Mouse (Mus musculus) heart, adult 2 months (tissue): ENCODE results near the gene Slc35a5. TPM values are rescaled to one million over a fixed set of nuclear protein-coding genes. Genes with fewer than 3 reads are reported as not detected.
A peak's percentile ranks its signal among the peaks of the same experiment; 100 is the strongest.

ENCODE experiments used
- DNase-seq, 2 experiments: peaks; one replicate each; pipeline ENCODE4 v3.0.0; 2021
- H3K27ac ChIP-seq: fragments of 200-600 bp; 2 replicates; pipeline ENCODE4 v1.8.1; 2022
- H3K27me3 ChIP-seq: fragments of 200-500 bp; 2 replicates; pipeline ENCODE4 v1.6.1; 2012; ENCODE audit warnings: mild to moderate bottlenecking, low read length, inconsistent platforms, mixed read lengths; ENCODE audit not compliant: control insufficient read depth, insufficient read depth
- H3K36me3 ChIP-seq: fragments of 200-500 bp; 2 replicates; pipeline ENCODE4 v1.6.1; 2012; ENCODE audit warnings: low read length, inconsistent platforms; ENCODE audit not compliant: control insufficient read depth, insufficient read depth
- H3K4me1 ChIP-seq: fragments of 200-500 bp; 2 replicates; pipeline ENCODE4 v1.6.1; 2011; ENCODE audit warnings: low read length; ENCODE audit not compliant: control insufficient read depth, insufficient read depth
- H3K4me3 ChIP-seq: fragments of 200-600 bp; 2 replicates; pipeline ENCODE4 v1.8.1; 2022
- H3K79me2 ChIP-seq: fragments of 200-500 bp; replicated peaks from 2 replicates; pipeline ENCODE4 v1.6.1; 2012; ENCODE audit warnings: mild to moderate bottlenecking, inconsistent platforms, low read length, moderate library complexity, mixed read lengths; ENCODE audit not compliant: control insufficient read depth, insufficient read depth
- H3K9ac ChIP-seq: fragments of 200-500 bp; 2 replicates; pipeline ENCODE4 v1.6.1; 2012; ENCODE audit warnings: low read depth, mild to moderate bottlenecking, control low read depth, inconsistent platforms, low read length, mixed read lengths
- CTCF ChIP-seq: fragments of 200-600 bp; IDR thresholded peaks from 2 replicates; pipeline ENCODE4 v1.8.1; 2022; ENCODE audit warnings: antibody characterized with exemption, mild to moderate bottlenecking, moderate library complexity
- EP300 ChIP-seq: fragments of 200-500 bp; IDR thresholded peaks from 2 replicates; pipeline ENCODE4 v1.6.1; 2011; ENCODE audit warnings: low read depth, low read length, control low read depth; ENCODE audit not compliant: insufficient read depth
- POLR2A ChIP-seq: fragments of 200-500 bp; IDR thresholded peaks from 2 replicates; pipeline ENCODE4 v1.6.1; 2011; ENCODE audit warnings: mild to moderate bottlenecking, low read depth, low read length, control low read depth; ENCODE audit not compliant: insufficient read depth
- WGBS: fragments of 180-500 bp; shearing (Covaris S2); methylation state at CpG from one replicate; pipeline ENCODE4 v1.1.7; 2018; 5-methylcytosine and 5-hydroxymethylcytosine counted together
- intact Hi-C: fragments of 180-260 bp; cut with DNase I; formaldehyde crosslinking; loops from one replicate; pipeline ENCODE4 v1.15.1; 2025
- long read RNA-seq: library from polyadenylated mRNA; stranded (forward); transcript quantifications from one replicate; pipeline ENCODE4 v2.0.0, GENCODE M21; 2021
- polyA plus RNA-seq: library from polyadenylated mRNA; depleted of rRNA; stranded (reverse); fragments of >200 nt; gene quantifications from 2 replicates; pipeline ENCODE4 v1.2.3, GENCODE M21; 2012; rRNA removed
- total RNA-seq, 2 experiments: library from RNA; stranded (reverse); gene quantifications; 2 replicates each; pipeline ENCODE4 v1.2.3; 2021

Gene Slc35a5
- 10 to 100 TPM in 1 of 2 experiments, 1 to 10 TPM in 1; 9.5 to 11.1 TPM for total RNA-seq
- polyA plus RNA-seq: 8.0 and 12.9 TPM in 2 replicates
- long read RNA-seq, full-length matches to known transcripts: 5 of 6 reads
- long read RNA-seq, partial matches to known transcripts: 1 of 6 reads
- long read RNA-seq, other reads (novel, unspliced or antisense): 0 of 6 reads

DNA sequence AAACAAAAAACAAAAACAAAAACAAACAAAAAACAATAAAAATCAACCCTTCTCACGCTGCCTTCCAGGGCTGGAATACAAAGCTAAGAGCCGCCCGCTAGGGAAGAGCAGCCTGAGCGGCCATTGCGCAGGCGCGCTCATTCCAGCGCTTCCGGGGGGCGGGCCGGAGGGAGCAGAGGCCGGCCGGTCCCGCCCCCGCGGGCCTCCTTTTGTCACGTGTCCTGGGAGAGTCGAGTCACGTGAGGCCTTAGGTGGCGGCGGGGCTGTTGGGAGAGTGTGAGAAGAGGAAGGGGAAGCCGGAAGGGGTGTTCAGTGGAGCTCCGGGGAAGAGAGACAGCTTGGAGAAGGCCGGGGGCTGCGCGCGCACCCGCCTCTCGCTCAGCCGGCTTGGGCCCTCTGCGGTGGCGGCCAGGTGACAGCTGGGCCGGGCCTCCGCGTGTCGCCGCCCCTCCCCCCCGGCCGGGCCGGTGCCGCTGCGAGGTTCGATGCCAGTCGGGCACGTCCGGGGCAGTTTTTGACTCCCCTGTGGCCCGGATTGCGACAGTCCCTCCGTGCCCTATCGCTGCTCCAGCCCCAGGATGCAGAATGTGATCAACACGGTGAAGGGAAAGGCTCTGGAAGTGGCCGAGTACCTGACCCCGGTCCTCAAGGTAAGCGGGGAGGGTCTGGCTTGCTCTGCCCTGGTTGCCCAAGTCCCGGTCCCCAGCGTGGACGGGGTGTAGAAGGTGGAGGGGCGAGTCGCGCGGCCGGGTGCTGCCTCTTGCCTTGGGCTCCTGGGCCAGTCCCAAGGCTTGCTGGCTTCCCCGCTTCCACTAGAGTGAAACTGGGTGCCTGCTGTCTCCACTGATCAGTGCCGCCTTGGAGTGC, at the start of gene Slc35a5, which contains the start of gene Atg3:
Gene Slc35a5 (minus strand): TSS at position 185 of the 867 bp plus-strand sequence.
Gene Atg3 (plus strand): TSS at position 264 of the 867 bp plus-strand sequence.
- Histone ChIP-seq H3K9ac (peak within 1 kb of the TSS; percentile 94), H3K4me3 (peak within 1 kb of the TSS; percentile 78), H3K27me3 (no peaks in the 10 kb centered on the region), H3K36me3 (peaks cover 7% of the 10 kb centered on the region), H3K79me2 (peaks cover 2% of the 10 kb centered on the region; the same call in 1 of the 2 replicates), H3K27ac (peak within 1 kb of the TSS; percentile 86), H3K4me1 (0 out of 2 replicates have a peak, but pooled peaks cover 3% of the 10 kb centered on the region)
- intact Hi-C loops: loop anchor here (5.0 kb wide), 1 partner anchor 61 kb away; no protein-coding TSS in a partner anchor
- TF ChIP-seq CTCF (no peak), POLR2A (peak; percentile 80; the same call in 1 of the 2 replicates), EP300 (peak; percentile 46; the same call in 1 of the 2 replicates)
- DNase-seq: peak; percentile 95 to 97
- under 1% methylated on average over 64 of the region's 64 CpGs for WGBS

DNA sequence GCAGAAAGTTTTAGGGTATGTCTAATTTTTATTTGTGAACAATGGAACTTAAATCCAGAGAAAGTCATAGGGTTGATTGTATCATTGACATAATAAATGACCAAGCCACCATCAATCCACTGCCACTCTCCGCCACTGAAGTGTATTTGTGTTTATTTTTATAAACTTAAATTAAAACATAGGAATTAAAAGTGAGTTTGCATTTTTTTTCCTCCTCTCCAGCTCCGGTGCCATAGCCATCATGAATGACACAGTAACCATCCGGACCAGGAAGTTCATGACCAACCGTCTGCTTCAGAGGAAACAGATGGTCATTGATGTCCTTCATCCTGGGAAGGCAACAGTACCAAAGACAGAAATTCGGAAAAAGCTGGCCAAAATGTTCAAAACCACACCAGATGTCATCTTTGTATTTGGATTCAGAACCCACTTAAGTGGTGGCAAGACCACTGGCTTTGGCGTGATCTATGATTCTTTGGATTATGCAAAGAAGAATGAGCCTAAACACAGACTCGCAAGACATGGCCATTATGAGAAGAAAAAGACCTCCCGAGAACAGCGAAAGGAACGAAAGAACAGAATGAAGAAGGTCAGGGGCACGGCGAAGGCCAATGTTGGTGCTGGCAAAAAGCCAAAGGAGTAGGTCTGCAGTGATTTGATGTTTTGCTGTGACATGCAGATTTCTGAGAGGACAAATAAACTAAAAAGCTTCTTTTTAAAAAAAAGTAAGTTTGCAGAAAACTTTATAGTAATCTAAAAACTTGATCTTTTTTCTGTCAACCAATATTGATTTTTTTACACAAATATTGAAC, 46.6 kb upstream of the Slc35a5 start:
- Histone ChIP-seq H3K36me3 (no peaks in the 10 kb centered on the region), H3K79me2 (no peaks in the 10 kb centered on the region), H3K27ac (no peak overlapping the region), H3K9ac (no peak overlapping the region), H3K27me3 (no peaks in the 10 kb centered on the region), H3K4me1 (no peaks in the 10 kb centered on the region), H3K4me3 (no peak overlapping the region)
- 73% methylated on average over 12 of the region's 12 CpGs for WGBS
- intact Hi-C loops: no loop called here
- DNase-seq: no peak
- TF ChIP-seq CTCF: no peak
- no peak for TF ChIP-seq EP300
- TF ChIP-seq POLR2A: no peak

DNA sequence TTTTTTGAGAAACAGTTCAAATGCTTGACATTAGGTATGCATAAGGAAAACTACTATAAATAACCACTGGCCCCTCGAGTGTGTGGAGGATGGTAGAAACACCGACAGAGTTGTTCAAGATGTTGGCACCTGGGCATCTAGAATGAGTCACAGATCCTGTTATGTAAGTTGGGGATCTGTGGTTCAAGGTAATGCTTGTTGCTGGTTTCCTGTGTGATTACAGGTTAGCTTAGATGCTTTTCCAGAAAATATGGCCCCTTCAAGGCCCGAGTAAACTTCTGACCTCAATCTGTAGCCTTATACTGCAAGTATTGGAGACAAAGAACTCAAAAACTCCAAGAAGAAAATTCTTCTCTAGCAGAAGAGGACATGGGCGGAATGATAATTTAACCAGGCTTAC, 45.9 kb upstream of the Slc35a5 start:
- intact Hi-C loops: no loop called here
- no peak overlapping the region for H3K4me3 ChIP-seq
- no peaks in the 10 kb centered on the region for H3K4me1 ChIP-seq
- no peak for TF ChIP-seq POLR2A
- TF ChIP-seq EP300: no peak
- H3K36me3 ChIP-seq: no peaks in the 10 kb centered on the region
- no peak for DNase-seq
- no peaks in the 10 kb centered on the region for H3K79me2 ChIP-seq
- no peak overlapping the region for H3K27ac ChIP-seq
- 55% methylated on average over 4 of the region's 4 CpGs for WGBS
- H3K9ac ChIP-seq: no peak overlapping the region
- H3K27me3 ChIP-seq: no peaks in the 10 kb centered on the region

DNA sequence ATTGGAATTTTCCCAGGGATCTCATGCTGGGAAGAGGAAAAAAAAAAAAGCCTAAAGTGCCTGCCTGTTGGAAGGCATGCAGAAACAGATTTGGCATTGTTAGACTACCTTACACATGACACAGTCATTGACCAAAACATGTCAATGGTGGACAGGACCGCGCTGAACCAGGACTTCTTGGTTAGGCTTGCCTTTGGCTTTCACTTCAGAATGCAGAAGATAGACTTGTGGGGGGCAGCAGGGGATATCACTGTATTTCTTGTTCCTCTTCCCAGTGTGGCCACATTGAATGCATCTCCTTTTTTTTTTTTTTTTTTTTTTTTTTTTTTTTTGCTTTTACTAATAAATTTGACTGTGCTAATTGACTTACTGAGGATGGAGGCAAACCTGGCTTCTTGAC, 42.9 kb upstream of the Slc35a5 start:
- TF ChIP-seq CTCF (no peak), POLR2A (no peak), EP300 (no peak)
- intact Hi-C loops: no loop called here
- Histone ChIP-seq H3K9ac (no peak overlapping the region), H3K36me3 (no peaks in the 10 kb centered on the region), H3K27ac (no peak overlapping the region), H3K27me3 (no peaks in the 10 kb centered on the region), H3K4me3 (no peak overlapping the region), H3K79me2 (no peaks in the 10 kb centered on the region), H3K4me1 (no peaks in the 10 kb centered on the region)
- no peak for DNase-seq
- 95% methylated on average over 2 of the region's 2 CpGs for WGBS

- H3K79me2 ChIP-seq: no peaks in the 10 kb centered on the region
- 28% methylated on average over 6 of the region's 6 CpGs for WGBS
- no peak overlapping the region for H3K27ac ChIP-seq
- TF ChIP-seq CTCF: peak; percentile 79
- no peak for TF ChIP-seq POLR2A
- TF ChIP-seq EP300: no peak
- H3K9ac ChIP-seq: no peak overlapping the region
- H3K4me1 ChIP-seq: no peaks in the 10 kb centered on the region
- H3K4me3 ChIP-seq: no peak overlapping the region
- DNase-seq: peak; percentile 25 to 43
- H3K27me3 ChIP-seq: no peaks in the 10 kb centered on the region
- intact Hi-C loops: loop anchor here (1.0 to 5.0 kb wide), 6 partner anchors 60 to 433 kb away; no protein-coding TSS in a partner anchor
- no peaks in the 10 kb centered on the region for H3K36me3 ChIP-seq
Observed at GRCm38 (mm10) chr16:45196816-45197215, 38.3 kb upstream of the Slc35a5 start.
